ENCODE assay signal across 8 mouse cellular contexts in the genomic region with DNA sequence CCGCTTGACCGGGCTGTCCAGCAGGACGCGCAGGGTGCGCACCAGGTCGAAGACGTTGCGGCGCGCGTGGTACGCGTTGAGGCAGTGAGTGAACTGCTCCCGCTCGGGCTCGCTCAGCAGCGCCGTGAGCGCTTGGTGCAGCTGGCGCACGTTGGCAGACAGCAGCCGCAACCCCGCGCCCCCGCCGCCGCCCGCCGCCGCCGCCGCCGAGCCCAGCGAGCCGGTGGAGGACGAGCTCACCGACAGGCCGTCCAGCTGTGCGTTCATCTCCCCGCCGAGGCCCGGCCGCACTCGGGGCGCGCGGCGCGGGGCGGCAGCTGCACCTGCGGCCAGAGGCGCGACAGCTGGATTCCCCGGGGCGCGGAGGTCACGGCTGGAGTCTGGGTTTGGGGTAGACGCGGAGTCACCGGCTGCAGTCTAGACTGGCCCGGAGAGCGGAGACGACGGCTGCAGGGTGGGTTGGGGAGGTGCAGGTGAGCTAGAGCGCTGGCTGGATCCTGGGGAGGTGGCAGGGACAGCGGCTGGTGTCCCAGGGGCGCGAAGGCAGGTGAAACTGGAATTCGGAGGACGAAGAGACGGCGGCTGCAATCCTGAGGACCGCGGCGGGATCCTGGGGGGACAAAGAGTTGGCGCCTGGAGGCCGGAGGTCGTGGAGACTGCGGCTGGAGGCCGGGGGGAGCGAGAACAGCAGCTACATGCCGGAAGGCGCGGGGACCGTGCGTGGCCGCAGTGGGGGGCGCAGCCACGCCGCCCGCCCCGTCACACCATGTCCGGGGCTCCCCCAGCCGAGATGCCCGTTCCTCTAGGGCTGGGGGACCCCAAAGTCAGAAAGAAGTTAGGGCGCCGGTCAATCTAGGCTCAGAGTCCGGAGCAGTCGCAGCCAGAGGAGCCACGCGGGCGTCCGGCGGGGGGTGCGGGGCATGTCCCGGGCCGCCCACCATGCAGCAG. TPM values are rescaled to one million over a fixed set of nuclear protein-coding genes. Genes with fewer than 3 reads are reported as not detected.
DNase-seq lines count a peak whose midpoint lies in the region.

No protein-coding gene starts in this region.

- peaks cover 44% of the 10 kb centered on the region for H3K27me3 ChIP-seq in forebrain, embryonic 10.5 days (ENCODE audit: poor library complexity, severe bottlenecking)

- no peaks in the 10 kb centered on the region for H3K36me3 ChIP-seq in forebrain, embryonic 10.5 days (replicated peaks)

- peak overlapping the region; percentile 87 for H3K27ac ChIP-seq in forebrain, embryonic 10.5 days

- H3K9me3 ChIP-seq in forebrain, embryonic 10.5 days = no peaks in the 10 kb centered on the region

- peak overlapping the region; percentile 78 for H3K4me3 ChIP-seq in forebrain, embryonic 10.5 days

- peak; percentile 70 for DNase-seq in CD4-positive helper T cell, adult 2 months (ENCODE audit: low read depth, low spot score)
- DNase-seq in R1 (ENCODE audit: low read depth, low spot score) = peak; percentile 57
- DNase-seq in forebrain, embryonic 10.5 days (ENCODE audit: extremely low spot score, low spot score) = peak; percentile 50
- DNase-seq in heart, postnatal 4 days = peak; percentile 62
- peak; percentile 40 to 56 for DNase-seq in left cerebral cortex, postnatal 36 days (ENCODE audit: low spot score in 2 of 2)
- peak; percentile 71 for DNase-seq in mesoderm, embryonic 11.5 days (ENCODE audit: low read depth, low spot score)
- peak; percentile 20 to 38 for DNase-seq in spleen, postnatal 36 days (ENCODE audit: low spot score in 2 of 2)
- no peak for DNase-seq in c-Kit-positive CD71-positive TER-119-positive erythroid progenitor cells, embryonic 14.5 days (ENCODE audit: low spot score)

- intact Hi-C loops in left cerebral cortex, postnatal 36 days (cut with DNase I) = loop anchor here (5.0 kb wide), 3 partner anchors 47 to 78 kb away; partner anchors contain the start of genes Atp6v1g1 and Tmem268

- WGBS in forebrain, embryonic 10.5 days = under 1% methylated on average over 105 of the region's 107 CpGs

- peaks cover 63% of the 10 kb centered on the region for H3K4me1 ChIP-seq in forebrain, embryonic 10.5 days

RNA-seq across cellular contexts. Expression of gene Whrn, which starts 0.6 kb away (rescaled TPM):
- polyA plus RNA-seq in forebrain, embryonic 10.5 days (2016; fragmentation: Nextera tagmentation; extraction: Ambion mirVana) = 4.6 and 5.1 TPM in 2 replicates
- 1 to 10 TPM; 5.1 to 8.9 TPM for total RNA-seq in heart, postnatal 4 days (2021)
- total RNA-seq in left cerebral cortex, postnatal 36 days (2021) = 10 to 100 TPM; 41.5 to 50.6 TPM

RNA-seq across cellular contexts. Expression of gene Atp6v1g1, which starts 49.3 kb away (rescaled TPM):
- polyA plus RNA-seq in forebrain, embryonic 10.5 days (2016; fragmentation: Nextera tagmentation; extraction: Ambion mirVana) = 234 and 239 TPM in 2 replicates
- total RNA-seq in heart, postnatal 4 days (2021) = 100 to 1,000 TPM; 158 to 159 TPM
- 100 to 1,000 TPM; 133 to 150 TPM for total RNA-seq in left cerebral cortex, postnatal 36 days (2021)

Comparison
In these comparisons a context has a peak if more than half of its experiments do, and no peak if none do; other contexts are left out.
1. RNA of gene Whrn, which starts 0.6 kb away (total RNA-seq): 41.5 to 50.6 TPM in left cerebral cortex, postnatal 36 days; 5.1 to 8.9 TPM in heart, postnatal 4 days; every median in the first group is over 4 times any median in the second.